Mouse (Mus musculus) neural tube, embryonic 10.5 days (tissue): ENCODE data around the gene Rxra.

Experiments used
- DNase-seq: peaks from one replicate; pipeline ENCODE4 v3.0.0-alpha.2; 2017; ENCODE audit warnings: low spot score; ENCODE audit errors: extremely low spot score

Rxra gene

GRCm38 (mm10) chr2:27667677-27668076, 8.6 kb upstream of the Rxra start:
- DNase-seq: no peak

- DNase-seq: no peak
These were observed 5.5 kb upstream of the Rxra start for GRCm38 (mm10) chr2:27670746-27671145.

DNA sequence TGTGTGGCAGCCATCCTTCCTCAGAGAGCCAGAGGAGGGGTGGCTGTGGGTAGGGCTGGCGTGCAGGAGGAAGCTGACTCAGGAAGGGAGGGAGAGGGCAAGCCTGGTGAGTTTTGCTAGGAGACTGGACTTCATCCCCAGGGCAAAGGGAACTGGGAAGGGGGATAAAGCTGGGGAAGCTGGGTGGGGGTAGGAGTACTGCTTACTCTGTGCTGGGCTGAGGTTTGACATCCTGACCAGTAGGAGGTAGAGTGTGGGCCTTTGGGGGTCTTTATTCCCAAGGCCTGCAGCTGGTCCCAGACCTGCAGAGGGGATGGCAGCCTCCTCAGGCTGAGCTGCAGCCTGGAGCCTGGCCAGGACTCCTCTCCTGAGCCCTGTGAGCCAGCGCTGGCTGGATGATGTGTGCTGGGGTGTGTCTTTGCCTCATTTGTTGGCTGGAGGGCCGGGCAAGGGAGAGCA, 4.6 kb upstream of the Rxra start:
- DNase-seq: no peak

DNA sequence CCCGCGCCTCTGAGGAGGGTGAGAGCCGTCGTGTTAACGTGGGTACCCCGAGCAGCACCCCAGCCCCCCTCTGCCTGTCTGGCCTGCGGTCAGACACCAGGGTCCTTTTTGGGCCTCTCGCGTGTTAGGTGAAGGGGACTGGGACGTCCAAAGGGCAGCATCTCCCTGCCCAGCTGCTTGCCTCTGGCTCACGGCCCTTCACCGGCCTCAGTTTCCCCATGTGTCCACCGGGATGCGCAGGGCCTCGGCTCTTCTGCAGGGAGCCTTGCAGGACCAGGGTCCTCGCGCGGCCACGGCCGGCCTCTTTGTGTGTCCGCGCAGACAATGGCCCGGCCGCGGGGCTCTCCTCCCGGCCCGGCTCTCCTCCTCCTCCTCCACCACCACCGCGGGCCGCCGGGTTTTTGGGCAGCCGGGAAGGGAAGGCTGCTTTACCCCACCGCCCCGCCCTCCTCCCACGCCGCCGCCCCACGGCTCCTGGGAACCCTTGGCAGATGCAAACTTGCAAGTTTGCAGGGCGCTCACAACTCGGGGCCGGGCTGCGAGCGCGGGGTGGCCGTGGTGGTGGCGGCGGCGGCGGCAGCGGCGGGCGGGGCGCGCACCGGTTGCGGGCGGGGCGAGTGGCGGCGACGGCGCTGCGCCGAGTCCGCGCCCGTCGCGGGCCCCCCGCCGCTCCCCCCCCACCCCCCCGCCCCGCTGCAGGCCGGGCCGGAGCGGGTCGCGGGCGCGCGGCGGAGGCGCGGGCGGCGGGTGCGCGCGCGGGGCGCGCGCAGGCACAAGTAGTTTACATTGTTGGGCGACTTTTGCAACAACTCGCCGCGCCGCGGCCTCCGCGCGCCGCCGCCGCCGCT, 462 bp downstream of the Rxra start:
- peak; percentile 86 for DNase-seq

DNA sequence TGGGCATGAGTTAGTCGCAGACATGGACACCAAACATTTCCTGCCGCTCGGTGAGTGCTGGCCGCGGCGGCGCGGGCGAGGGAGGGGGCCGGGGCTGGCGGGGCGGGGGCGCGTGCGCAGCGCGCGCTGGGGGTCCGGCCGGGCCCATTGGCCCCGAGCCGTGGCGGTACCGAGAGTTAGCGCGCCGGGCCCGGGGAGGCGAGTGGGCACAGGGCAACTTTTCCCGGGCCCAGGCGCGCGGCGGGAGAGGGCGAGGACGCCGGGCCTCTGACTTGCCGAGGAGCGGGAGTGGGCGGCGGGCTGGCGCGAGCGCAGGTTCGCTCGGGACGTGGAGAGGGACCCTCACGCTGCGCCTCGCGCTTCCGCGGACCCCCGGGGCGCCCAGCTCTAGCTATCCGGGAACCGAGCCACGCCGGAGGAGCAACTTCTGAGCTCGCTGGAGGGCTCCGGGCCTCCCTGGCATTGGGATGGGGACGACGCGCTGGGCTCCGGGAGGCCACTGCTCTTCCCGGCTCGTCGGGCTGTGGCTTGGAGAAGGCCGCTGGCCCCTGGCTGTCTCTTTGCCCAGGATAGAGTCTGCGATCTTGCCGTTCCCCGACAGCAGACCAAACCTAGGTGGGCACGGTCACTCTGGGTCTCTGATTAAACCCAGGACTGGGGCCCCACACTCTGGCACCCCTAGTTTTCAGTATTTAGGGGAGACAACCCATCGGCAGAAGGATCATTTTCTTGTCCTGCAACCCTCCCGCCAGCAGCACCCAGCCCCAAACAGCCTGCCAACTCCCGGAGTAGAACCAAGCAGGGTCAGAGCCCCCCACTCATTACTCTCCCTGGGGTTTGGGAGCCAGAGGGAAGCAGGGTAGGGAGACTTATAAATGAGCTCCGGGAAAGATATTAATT, 1.4 kb downstream of the Rxra start:
- DNase-seq: peak; percentile 77

GRCm38 (mm10) chr2:27678331-27678730, 2.1 kb downstream of the Rxra start:
- no peak for DNase-seq

DNA sequence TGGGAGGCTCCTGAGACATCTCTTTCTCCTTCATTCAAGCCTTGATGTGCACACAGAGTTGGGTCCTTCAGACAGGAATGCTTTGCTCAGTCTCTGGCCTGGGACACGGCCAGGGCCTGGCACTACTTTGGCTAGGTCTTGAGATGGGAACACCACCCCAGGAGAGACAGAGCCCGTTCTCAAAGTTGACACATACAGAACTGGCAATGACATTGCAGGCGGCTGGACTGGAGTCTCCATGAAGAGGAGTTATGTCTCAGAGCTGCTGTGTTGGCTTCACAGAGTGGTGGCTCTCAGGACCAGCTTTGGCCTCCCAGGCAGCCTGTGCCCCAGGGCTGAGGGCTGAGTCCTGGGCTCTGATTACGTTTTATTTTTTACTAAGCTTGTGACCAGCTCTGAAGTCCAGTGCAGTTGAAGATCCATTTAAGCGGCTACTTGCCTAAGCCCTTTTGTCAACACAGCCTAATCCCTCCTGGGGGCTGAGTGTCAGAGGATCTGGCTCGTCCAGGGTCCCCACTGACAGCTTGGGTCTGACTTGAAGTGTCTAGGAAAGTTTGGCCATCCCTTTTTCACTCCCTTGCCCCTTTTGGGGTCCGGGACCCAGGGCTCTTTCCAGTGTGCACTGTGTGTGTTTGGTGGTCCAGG, 2.7 kb downstream of the Rxra start:
- no peak for DNase-seq

- no peak for DNase-seq
These were observed 3.4 kb downstream of the Rxra start for GRCm38 (mm10) chr2:27679621-27680025.

- no peak for DNase-seq
These were observed 3.8 kb downstream of the Rxra start for GRCm38 (mm10) chr2:27680058-27680457.

- DNase-seq: no peak
These were observed 4.4 kb downstream of the Rxra start for GRCm38 (mm10) chr2:27680595-27680994.

DNA sequence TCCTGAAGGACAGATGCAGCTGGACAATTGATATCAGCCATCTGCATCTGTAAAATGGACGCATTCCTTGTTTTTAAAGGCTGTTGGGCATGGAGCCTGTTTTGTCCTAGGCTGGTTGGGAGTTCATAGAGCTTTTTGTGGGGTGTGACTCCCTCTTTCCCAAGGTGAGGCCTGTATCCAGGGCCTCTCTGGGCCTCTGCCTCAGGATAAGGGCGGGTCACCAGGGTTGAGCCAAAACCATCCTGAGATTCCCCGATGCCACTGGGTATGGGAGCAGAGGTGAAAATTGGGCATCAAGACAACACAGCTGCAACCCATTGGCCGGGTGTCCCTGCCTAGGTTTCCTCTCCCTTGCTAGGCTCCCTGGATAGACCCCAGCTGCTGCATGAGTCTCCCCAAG, 5.2 kb downstream of the Rxra start:
- no peak for DNase-seq

DNA sequence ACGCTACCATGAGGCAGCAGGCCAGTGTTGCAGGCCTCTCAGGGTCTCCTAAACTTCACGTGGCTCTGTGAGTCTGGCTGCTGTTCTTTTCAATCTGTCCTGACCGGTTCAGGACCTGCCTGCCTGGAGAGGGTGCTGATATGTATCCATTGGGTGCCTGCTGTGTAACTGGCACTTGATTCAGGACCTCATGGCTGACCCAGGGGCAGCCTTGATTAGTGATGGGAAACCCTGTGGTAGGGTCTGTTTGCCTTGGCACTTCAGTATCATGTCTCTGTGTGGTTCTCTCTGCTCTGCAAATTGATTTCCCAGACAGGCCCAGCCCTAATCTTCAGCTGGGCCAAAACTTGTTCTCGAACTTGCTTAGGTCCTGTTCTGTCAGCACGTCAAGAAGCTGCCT, 5.9 kb downstream of the Rxra start:
- no peak for DNase-seq

DNA sequence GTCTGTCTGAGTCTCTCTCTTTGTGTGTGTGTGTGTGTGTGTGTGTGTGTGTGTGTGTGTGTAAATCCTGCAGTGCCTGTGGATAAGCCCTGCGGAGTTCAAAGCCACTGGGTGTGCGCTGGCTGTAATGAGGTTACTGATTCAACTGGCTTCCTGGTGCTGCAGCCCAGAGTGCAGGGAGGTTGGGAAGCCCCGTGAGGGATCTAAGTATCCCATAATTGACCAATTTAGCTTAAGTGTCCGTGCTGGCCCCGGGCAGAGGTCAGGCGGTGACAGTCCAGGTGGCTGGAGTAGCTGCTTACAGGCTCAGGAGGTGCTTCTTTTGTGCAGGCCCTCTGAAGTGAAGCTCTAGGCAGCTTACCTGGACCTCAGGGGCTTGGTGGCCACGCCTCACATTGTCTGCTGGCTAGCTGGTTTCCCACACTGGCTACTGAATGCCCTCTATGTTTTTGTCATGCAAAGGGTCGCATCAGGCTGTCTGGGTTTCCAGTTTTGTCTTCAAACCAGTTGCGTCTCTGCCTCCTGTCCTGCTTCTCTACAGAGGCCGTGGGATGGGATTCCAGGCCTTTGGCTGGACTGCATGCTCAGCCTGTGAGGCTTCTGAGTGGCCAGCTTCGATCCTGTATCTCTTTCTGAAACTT, 7.9 kb downstream of the Rxra start:
- no peak for DNase-seq

- DNase-seq: no peak
These were observed 9.7 kb downstream of the Rxra start for GRCm38 (mm10) chr2:27685917-27686316.

DNA sequence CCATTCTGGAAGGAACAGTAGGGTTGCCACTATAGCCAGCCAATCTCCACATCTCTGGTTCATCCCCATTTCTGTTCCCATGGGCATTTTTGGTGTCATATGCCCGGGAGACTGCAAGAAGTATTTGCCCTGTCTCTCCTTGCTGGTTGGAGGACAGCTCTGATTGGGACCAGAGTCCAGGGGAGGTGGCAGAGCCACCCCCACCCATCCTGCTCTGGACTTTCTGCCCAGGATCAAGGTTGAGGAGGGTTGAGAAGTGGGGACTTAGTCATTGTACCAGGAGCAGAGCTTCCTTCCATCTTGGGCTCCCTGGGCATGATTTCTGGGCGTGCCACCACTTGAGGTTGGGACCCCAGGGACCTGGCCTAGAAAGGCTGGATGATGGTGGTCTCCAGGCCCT, 10.1 kb downstream of the Rxra start:
- no peak for DNase-seq

DNA sequence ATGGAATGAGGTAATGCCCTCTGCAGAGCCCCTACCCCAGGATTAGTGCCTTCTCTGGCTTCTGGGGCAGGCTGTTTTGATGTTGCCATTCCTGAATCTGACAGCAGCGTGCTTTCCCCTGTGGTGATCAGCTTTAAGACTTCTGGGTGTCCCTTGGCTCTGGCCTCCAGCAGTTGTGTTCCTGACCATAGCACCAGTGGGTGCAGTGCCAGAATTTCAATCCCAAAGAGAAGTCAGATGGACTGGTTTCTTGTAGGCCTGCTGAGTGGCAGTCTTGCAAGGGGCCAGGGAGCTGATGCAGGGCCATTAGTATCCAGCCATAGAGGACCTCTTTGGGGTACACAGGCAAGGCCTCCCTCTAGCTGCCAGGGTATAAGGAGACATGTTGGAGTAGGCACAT, 10.8 kb downstream of the Rxra start:
- DNase-seq: no peak

DNA sequence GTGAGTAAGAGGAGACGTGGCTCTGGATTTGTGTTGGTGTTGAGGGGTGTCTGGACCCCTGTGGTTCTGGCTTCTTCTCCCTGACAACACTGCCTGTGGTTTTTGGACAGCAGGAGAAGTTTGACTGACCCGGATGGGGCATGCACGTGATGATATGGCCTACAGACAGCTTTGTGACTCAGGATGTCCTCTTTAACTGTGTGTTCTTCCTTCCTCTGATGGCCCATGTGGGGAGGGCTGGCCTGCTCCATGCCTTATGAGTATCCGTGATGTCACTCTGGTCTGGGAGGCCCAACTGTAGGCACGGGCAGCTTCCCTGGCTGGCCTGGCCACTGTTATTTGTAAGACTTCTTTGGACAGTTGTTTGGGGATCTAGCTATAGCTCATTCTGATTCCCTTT, 11.7 kb downstream of the Rxra start:
- no peak for DNase-seq

DNA sequence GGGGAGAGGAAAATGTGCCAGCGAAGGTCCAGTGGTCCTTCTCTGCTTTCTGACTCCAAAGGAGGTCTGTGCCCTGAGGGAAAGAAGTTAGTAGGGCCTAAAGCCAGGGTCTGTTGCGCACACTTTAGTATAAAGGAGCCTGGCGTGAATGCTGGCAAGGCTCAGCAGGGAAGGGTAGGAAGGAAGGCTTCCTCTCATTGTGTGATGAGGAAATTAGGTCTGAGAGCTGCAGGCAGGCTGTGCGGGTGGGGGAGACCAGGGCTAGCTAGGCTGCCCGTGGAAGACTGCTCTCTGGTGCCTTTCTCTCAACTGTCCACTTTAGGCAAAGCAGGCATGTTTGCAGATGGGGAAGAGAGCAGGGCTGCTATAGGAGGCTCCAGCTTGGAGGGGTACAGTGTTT, 14.5 kb downstream of the Rxra start:
- DNase-seq: no peak

DNA sequence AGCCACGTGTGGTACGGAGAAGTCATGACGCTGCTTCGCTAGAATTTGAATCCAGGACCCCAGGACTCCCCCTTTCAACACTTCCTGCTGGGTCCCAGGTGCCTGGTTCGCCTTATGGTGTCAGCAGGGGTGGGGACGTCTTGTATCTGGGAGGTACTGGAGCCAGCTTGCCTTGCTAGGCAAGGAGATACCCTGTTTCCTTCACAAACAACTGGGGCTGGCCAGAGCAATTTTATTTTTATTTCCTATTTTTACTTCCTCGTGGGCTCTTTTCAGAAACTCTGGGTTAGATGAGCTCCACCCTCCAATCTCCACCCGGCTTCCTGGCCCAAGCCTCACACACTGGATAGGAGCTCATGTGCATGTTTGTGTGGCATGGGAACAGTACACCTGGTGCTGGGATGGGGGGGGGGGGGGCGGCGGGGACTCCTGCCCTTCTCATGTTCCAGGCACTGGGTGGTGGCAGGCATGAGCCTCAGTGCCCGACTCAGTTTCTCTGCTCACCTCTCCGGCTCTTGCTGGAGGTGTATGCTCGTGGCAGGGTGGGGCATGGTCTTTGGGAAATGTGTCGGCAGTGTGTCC, 15.0 kb downstream of the Rxra start:
- DNase-seq: no peak

- no peak for DNase-seq
These were observed 16.4 kb downstream of the Rxra start for GRCm38 (mm10) chr2:27692608-27693007.

DNA sequence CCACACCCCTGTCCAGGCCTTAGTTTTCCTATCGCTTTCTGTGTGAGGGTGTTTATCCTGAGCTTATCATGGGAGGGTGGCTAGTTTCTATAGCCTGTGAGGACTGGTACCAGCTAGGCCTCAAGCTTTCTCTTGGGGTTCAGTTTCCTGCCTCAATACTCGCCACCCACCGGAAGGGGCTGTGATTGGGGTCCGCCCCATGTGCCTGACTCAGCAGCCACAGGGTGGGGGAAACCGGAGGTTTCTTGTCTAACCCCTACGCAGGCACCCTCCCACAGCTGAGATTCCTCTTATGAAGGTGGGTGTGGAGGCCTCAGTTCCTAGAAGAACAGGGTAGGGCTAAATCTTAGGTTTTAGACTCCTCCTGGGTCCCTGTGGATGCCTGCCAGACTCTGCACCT, 17.4 kb downstream of the Rxra start:
- no peak for DNase-seq
